Mouse (Mus musculus): Measurements from ENCODE around the gene Epb41.

The Epb41 gene

DNA sequence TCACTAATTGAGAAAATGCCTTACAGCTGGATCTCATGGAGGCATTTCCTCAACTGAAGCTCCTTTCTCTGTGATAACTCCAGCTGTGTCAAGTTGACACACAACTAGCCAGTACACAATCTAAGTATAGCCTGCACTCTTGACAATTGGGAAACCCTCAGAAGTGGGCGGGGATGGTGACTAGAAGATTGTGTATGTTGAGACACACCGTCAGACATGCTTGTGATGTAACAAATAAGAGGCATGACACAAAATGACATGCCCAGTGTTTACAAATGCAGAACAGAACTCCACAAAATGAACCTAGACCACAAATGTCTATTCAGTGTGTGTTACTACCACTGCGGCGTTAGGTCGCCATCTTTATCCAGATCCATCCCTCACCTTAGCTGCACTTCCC, 178.0 kb downstream of the Epb41 start:
- no peak for DNase-seq (ENCODE audit: low read depth)

DNA sequence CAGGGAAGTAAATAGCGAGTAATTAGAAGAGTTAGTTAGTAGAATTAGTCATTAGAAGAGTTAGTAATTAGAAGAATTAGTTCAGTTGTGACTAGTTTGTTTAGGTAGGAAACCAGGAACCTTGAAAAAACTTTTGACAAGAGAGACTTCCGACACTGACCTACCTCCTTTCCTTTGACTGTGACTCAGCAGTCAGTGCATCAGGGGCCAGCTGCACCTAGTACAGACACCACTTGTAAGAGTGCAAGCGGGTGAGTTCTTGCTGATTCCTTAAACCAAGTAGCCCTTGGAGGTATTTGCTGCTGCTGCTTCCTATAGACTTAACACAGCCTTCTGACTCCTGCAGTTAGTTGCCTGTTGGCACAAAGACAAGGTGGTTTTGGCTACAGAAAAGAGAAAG, 184.4 kb downstream of the Epb41 start:
- DNase-seq (ENCODE audit: low read depth) = no peak

DNA sequence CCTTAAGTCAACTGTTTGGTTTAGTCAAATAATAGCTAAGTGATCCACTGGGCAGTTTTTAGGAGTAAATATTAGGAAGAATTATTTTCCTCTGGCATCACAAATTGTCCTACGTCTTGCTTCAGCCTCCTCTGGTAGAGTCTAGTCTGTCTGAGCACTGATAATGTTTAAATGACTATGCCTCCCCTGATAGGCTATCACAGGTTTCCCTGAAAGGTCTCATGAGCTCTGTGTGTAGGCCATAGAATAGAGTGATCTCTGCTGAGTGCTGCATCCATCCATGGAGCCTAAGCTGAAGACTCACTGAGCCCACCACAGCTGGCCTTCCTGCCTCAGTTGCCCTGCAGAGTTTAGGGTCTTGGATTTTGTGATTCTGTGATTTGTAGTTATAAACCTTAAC, 186.6 kb downstream of the Epb41 start:
- DNase-seq (ENCODE audit: low read depth) = no peak

DNA sequence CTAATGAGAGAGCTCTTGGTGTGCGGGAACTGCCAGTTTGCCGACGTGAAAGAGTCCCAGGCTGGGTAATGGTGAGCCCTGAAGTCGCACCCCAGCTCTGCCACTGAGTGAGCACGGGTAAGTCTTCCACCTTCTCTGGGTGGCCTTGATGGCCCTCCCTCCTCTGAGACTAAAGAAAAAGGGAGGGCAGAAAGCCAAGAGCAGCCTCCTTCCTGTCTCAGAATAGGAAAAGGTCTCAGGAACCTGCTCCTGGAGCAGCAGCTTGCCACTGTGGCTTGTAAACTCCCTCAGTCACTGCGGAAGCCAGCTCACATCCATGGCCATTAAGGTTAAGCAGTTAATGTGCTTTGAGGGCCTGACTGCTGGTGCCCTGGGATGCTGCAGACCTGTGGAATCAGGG, 189.7 kb downstream of the Epb41 start:
- no peak for DNase-seq (ENCODE audit: low read depth)

DNA sequence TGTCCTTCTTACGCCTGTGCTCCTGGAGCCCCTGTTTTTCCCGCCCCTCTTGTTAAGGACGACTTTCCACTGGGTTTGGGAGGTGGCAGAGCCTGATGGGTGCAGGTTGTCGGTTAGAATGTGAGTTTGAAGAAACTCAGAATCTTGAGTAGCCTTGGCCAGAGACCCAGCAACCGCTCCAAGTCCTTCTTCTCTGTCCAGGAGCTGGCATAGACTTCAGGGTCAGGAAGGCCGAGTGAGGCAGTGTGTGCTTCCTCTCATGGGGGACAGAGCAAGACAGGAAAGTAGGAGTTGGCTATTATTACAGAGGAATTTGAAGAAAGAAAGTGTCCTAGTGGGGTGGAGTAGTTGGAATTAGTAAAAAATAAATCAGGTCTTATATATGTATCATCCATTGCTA, 191.6 kb downstream of the Epb41 start:
- no peak for DNase-seq (ENCODE audit: low read depth)

DNA sequence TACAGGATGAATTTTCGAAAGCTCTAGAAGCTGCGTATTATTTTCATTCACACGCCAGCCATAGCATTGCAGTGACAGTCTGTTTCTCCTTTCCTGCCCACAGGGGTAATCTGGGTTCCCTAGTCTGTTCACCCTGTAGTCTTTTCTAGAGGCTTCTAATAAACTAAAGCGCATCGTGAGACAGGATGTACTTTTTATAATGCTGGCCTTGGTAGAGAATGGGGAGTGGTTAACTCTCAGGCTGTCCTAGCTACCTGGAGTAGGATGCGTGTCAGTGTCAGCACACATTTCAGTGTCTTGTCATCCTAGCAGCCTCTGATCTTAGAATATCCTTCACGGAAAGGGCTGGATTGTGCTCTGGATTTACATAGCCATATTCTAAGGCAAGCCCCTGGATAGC, 193.8 kb downstream of the Epb41 start:
- DNase-seq (ENCODE audit: low read depth) = peak; percentile 25

DNA sequence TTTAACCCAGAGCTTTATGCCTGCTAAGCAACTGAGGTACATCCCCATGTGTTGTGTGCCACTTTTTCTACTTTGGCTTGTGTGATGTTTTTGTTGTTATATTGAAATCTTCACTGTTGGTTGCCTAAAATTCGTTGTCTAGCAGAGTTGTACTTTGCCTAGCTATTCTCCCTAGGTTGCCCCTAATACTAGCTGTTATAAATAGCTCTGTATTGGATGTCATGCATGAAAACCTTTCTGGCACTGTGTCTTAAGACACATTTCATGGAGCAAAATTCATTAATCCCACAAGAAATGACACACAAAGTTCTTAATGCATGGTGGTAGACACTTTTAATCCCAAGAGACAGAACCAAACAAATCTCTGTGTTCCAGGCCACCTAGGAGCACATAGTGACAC, 195.4 kb downstream of the Epb41 start:
- no peak for DNase-seq (ENCODE audit: low read depth)

DNA sequence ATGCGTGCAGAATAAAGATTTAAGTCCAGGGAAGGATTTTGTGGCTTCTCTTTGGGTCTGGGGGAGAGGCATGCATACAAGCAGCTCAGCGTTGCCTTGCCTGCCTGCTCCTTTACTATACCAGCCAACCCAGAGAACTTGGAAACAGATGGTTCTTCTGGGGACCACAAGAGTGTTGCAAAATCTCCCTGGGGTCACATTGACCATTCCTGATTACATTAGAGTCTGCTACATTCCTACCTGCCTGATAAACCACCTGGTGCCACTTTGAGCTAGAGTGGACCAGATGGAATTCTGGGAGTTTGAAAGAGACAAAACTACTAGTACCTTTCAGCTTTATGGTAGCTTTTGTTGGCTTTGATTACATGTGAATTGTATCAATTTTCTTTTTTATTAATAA, 198.3 kb downstream of the Epb41 start:
- DNase-seq (ENCODE audit: low read depth) = no peak

DNA sequence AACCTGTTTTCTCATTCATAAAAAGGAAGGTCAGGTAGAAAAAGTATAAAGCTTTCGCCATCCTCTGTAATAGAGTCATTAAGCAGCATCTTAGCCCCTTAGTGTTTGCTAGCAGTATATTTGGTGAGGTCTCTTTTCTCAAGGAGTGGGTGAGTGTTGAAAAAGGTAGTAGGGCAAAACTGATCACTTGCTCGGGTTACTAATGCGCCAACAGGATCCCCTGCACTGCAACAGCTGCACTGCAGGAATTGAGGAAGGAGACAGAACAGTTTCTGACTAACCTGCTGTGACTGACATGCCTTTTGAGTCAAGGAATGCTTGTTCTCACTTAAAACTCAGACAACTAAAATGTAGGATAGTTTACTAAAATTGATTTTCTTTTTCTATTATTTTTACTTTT, 199.9 kb downstream of the Epb41 start:
- DNase-seq (ENCODE audit: low read depth) = no peak

DNA sequence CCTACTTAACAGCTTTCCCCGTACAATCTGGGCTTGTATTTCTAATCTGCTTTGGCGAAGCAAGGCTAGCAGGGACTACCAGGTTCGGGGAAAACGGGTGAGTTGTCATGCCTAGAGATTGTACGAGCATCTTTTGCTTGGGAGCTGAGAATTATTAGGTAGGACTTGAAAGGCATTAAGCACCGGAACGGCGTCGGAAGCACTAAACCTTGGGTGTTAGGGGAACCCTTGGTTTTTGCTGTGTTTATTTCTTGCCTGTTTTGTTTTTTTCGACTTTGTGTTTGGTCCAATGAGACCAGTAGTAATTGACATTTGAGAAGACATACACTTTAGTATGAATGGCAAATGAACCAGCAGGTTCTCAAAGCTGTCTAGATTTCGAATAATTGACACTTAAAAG, 200.6 kb downstream of the Epb41 start:
- DNase-seq (ENCODE audit: low read depth) = no peak

DNA sequence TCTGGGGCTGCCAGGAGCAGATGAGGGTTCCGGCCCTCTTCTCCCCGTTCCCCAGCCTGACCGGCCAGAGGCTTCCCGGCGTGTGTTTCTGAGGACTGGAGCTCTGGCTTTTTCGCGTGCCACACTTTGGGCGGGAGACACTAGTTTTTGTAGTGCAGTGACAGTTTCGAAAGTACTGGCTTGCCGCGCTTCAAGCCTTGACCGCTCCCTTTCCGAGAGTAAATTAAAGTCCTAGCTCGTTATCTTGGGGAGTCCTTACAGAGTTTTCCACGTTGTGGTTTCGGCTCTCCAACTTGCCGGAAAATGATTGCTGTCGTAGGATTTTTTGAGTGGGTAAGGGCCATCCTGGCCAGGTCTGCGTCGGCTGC, 201.0 kb downstream of the Epb41 start:
- no peak for DNase-seq (ENCODE audit: low read depth)

Measured in naive thymus-derived CD4-positive, alpha-beta T cell, adult 2 months (primary cell).